Mouse (Mus musculus) adrenal gland, postnatal 25 days (tissue): ENCODE results near the gene Ap3b1. TPM values are rescaled to one million over a fixed set of nuclear protein-coding genes. Genes with fewer than 3 reads are reported as not detected.

ENCODE experiments used
- DNase-seq: peaks from one replicate; pipeline ENCODE4 v3.0.0; 2021; ENCODE audit warnings: mixed read lengths
- total RNA-seq: library from RNA; stranded (reverse); gene quantifications from 2 replicates; pipeline ENCODE4 v1.2.3, GENCODE M21; 2021

Ap3b1 gene
- total RNA-seq, 1 experiment from 2014 or later: 45.0 TPM

DNA sequence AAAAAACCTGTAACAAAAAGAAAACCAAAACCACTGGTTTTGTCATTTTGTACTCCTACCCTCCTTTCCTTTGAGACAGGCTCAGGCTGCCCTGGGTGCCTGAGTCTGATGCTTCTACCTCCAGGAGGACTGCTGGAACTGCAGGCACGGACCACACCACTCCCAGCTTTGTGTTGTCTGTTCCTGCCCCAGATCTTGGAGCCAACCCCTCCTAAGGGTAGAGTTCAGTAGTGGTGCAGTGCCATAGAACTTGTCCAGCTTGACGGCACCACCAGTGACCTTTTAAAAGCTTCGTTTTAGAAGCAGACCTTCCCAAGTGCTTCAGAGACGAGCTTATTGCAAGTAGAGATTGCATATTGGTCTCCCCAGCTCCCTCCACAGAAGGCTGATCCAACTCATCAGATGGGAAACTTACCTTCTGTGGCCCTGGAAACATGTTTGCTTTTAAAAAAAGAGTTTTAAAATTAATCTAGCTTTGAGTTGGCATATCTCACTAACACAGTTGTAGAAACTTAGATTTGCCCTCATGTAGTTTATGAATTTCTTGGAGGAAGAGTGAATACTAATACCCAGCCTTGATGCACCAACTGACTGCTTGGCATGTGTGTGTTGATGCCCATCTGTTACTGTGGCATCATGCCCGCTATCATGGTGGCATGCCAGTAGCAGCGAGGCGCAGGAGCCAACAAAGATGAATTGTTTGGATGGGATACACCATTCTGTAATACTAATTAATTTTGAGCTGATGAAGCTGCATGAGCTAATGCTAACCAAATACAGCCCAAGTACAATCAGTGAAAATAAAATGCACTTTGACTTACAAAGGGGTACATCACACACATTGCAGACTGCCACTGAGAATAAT lies 17.0 kb downstream of the Ap3b1 start:
- DNase-seq: no peak

- no peak for DNase-seq
These were observed 20.2 kb downstream of the Ap3b1 start for GRCm38 (mm10) chr13:94379006-94379405.

DNA sequence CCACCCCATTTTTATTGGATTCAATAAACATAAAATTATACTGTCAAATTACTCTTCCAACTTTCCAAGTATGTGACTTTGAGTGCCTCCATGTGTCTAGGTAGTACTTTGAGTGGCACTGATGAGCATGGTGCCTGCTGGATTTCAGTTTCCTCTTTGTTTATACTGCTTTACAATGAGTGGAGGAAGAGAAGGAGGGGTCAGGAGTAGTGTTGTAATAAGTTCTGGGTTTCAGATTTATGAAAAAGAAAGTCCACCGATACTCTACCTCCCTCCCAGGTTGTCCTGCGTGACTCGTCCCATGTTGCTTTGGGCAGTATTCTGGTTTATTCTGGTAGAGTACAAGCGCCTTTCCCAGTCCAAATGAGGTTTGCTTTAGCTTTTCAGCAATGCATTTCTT lies 22.7 kb downstream of the Ap3b1 start:
- no peak for DNase-seq

GRCm38 (mm10) chr13:94381829-94382675 lies 23.3 kb downstream of the Ap3b1 start:
- no peak for DNase-seq

- no peak for DNase-seq
These were observed 26.3 kb downstream of the Ap3b1 start for GRCm38 (mm10) chr13:94384931-94385570.

DNA sequence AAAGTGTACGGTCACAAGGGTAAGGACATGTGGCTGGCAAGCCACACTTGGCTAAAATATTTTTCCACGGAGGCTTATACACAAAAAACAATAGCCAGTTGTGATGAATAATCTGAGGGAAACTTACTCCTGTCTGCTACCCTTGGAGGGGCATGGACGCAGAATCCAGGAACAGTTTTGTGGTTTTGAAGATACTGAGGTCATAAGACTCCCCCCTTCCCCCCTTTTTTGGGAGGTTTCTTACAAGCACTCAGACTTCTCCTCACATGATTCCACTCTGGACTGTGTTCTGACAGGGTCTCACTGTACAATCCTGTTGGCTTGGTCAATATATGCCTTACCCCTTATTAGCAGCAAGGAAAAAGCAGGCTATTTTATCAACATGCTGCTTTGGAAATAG lies 29.8 kb downstream of the Ap3b1 start:
- no peak for DNase-seq

DNA sequence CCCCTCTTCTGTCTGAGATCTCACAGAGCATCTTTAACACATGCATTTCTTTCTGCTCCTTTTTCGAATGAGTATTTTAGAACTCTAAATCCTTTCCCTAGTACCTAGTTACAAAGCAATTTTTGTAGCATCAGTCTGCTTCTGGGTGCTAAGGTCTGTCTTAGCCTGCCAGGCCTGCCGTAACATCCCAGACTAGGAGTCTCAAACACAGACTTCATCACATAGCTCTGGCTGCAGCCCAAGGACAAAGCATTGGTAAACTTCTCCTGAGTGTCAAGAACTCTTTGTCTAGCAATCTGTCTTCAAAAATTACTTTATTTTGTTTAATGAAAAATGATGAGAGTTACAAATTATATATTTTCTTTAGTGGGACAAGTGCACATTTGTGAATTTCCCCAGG lies 30.8 kb downstream of the Ap3b1 start:
- no peak for DNase-seq

DNA sequence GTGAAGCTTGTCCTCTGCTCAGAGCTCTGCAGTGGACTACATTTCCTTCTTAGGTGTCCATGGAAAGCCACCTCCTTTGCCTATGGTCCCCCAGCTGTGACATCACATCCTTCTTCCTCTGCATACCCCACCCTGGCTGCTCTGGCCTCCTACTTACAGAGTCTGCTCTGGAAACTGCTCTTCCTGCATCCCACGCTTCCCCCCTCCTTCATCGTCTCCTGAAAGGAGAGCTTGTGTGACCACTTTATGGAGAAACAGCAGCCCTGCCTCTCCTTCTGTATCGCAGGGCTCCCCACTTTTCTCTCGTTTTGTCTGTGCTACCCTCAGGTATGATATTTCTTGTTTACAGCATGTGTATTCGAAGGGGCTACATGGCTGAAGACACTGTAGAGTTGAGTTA lies 33.5 kb downstream of the Ap3b1 start:
- no peak for DNase-seq

GRCm38 (mm10) chr13:94394486-94394885 lies 35.7 kb downstream of the Ap3b1 start:
- no peak for DNase-seq

DNA sequence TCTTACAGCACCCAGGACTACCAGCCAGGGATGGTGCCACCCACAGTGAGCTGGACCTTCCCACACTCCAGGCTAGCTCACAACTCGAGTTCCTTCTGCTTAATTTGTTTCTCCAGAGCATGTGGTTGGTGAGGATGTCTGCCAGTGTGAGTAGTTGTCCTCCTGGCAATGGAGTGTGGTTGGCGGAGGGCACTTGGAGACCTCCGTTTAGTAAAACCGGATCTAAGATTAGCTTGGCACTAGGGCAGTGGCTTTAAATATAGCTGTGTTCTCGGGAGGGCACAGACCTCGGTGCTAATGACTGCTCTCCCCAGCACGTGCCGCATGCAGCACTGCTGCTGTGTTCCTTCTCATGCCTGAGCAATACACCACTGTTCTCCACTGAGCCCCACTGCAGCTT lies 37.0 kb downstream of the Ap3b1 start:
- no peak for DNase-seq

GRCm38 (mm10) chr13:94396392-94396920 lies 37.7 kb downstream of the Ap3b1 start:
- DNase-seq: no peak

DNA sequence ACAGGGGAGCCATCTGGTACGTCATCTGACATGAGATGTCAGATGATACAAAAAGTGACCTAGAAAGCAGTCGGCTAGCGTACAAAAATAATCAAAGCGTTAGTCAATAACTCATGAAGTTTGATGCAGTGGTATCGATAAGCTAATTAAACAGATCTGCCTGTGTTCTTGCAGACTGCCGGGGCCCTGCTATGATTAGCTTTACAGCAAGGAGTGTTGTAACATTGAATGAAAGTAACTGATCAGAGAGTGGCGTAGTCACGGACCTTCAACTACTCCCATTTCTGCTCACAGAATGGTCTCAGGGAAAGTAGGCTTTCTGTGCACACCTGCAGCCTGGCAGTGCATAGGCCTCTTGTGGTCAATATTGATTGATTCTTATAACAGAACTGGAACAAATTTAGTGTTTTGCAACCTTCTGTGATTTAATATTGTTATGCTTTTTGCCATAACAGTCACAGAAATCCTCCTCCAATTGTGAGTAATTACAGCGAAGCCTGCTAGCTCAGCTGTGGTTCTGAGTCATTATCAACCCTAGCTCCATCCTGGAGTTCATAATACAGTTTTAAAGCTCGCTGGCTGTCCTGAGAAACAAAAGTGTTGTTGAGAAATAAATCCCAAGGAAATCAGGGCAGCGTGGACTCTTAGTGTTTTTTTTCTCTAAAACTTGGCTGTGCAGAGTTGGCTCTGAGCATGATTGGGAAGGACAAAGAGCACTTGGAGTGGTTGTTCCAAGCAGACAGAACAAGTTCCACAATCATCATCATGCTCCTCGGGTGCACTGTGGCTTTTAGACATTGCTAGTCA lies 40.0 kb downstream of the Ap3b1 start:
- DNase-seq: no peak

DNA sequence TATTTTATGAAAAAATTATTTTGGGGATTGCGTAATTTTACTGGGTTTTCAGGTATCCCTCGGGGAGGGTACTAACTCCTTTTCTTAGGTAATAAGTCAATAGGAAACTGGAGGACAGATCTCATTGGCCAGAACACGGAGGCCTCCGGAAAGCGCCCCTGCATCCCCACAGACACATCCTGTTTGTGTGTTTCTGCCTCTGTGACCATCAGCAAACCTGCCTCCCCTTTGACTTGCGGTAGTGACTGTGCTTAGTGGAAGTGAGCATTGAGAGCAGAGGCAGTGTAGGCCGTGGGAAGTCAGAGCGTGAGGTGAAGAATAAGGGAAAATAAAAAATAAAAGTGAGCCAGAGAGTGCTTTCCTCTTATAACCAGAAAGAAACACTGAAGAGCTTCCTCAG lies 41.7 kb downstream of the Ap3b1 start:
- DNase-seq: no peak

DNA sequence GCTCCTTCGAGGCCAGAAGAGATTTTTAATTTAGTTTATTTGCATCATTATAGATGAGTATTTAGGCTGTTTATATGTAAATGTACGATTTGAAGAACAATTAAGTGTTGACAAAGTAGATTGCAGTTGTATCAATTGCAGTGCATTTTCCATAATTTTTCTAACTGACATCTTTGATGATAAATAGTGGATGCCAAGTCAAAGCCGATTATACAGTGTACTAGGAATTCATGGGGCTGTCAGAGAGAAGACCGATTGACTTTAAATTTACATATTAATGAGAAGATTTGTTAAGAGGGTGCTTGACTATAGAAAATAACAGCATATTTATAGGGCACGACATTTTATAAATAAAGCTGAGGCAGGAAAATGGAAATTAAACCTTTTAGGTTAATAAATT lies 64.8 kb downstream of the Ap3b1 start:
- DNase-seq: no peak

DNA sequence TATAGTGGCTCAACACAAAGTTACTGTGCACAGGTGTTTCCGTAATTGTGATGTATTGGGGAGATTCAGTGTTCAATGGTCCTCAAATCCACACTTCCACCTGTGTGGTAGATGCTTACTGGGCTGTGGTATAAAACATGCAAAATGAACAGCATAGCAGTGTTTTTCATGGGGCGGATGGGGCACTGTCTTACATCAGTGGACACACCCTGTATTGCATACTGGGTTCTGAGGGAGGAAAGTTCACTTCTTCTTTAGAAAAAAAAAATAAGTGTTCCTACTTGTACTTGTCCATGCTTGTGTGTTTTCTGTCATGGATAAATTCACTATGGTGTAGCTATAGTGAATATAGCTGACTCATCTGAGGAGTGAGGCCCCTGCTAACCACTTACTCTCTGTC lies 70.8 kb downstream of the Ap3b1 start:
- no peak for DNase-seq

DNA sequence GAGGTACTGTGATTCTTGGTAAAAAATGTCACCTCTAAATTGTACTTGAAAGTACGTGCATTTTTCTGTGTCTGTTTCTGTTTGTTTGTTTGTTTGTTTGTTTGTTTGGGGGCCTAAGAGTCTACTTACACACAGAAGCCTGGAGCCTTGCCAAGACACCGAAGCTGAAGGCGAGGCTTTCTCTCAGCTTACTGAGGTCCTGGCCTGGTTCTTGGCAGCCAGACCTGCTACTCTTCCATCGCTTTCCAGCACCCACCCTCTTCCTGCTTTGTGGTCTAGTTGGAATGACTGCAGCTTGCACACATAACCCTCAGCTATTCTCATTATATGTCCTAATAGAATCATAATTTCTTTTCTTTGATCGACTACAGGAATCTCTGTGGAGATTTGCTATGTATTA lies 80.6 kb downstream of the Ap3b1 start:
- DNase-seq: peak; percentile 19

DNA sequence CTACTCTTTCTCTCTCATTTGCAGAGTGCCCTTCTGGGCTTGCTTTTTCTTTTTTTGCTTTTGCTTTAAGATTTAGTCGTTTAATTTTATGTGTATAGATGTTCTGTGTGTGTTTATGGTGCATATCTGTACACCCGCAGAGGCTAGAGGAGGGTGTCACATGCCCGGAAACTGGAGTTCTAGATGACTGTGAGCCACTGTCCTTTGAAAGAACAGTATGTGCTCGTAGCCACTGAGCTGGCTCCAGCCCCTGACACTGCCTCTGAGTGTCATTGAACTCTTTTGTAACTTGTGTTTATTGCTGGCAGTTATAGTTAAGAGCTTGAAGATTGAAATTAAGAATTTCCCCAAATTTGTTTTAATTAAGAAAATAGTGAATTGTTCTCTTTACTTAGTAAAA lies 82.4 kb downstream of the Ap3b1 start:
- no peak for DNase-seq

DNA sequence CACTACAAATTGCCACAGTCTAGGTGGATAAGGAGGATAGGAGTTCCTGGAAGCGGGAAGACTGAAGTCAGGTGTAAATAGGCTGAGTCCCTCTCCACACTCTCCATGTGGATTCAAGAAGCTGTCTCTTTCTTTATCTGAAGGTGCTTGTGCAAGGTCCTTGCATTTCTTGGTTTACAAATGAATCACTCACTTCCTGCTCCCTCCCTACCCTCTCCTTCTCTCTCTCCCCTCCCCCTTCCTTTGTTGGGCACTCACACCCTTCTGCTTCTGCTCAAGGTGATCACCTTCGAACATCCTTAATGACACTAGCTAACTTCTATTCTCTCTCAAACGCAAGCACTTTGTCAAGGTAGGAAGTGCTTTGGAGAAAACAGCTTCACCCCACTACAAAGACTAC lies 84.7 kb downstream of the Ap3b1 start:
- DNase-seq: no peak

DNA sequence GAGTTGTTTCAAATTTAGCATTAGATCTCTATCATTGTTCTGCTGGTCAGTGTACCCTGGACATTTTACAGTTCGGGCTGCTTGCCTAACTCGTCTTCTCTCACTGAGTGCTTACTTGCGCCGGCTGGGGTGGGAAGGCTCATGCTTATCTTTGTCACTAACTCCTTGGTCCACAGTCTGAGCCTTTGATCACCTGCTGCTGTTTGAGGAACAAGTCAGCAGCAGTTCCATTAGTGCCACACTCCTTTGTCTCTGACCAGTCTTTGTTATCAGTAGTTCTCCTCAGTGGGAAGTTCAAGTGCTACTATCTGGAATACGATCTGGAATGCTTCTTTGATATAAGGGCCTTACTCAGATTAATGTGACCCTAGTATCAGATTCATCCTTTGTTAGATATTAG lies 86.3 kb downstream of the Ap3b1 start:
- no peak for DNase-seq

- no peak for DNase-seq
These were observed 88.2 kb downstream of the Ap3b1 start for GRCm38 (mm10) chr13:94447003-94447402.

GRCm38 (mm10) chr13:94449593-94449992 lies 90.8 kb downstream of the Ap3b1 start:
- DNase-seq: no peak

DNA sequence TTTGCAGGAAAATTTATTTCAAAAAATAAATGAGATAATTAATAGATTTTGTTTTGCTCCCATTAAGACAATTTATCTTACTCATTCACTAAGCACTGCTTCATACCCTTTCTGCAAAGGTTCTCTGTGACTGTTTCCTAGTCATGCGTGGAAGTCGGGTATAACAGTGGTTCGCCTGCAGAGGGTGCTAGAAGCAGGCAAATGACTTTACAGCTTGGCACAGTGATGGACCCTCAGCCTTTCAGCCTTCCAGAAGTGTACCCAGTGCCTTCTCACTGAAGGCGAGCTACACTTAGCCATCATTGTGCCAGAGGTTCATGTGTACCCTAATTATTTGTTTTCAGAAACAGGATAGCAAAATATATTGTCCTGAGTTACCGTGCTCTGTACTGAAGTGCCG lies 92.5 kb downstream of the Ap3b1 start:
- DNase-seq: peak; percentile 23
